Mouse (Mus musculus) midbrain, embryonic 14.5 days (tissue): Measurements from ENCODE around the gene Clca4a. TPM values are rescaled to one million over a fixed set of nuclear protein-coding genes. Genes with fewer than 3 reads are reported as not detected.
A peak's percentile ranks its signal among the peaks of the same experiment; 100 is the strongest.

ENCODE experiments used
- ATAC-seq: fragments of 200-750 bp; cut with Nextera tagmentation; 2 replicates; pipeline ENCODE4 v1.8.0; 2017; ENCODE audit warnings: moderate number of reproducible peaks, moderate library complexity; ENCODE audit not compliant: low FRiP score, low TSS enrichment
- DNase-seq: peaks from one replicate; pipeline ENCODE4 v3.0.0-alpha.2; 2015
- H3K27ac ChIP-seq: fragments of 300-500 bp; sonication (generic); replicated peaks from 2 replicates; pipeline ENCODE4 v1.5.1; 2014; ENCODE audit warnings: mild to moderate bottlenecking, low read depth, low read length, moderate library complexity
- H3K27me3 ChIP-seq: fragments of 300-500 bp; sonication (generic); 2 replicates; pipeline ENCODE4 v1.6.1; 2014; ENCODE audit warnings: low read length, control low read depth, mixed read lengths; ENCODE audit not compliant: control insufficient read depth, insufficient read depth
- H3K36me3 ChIP-seq: fragments of 300-500 bp; sonication (generic); 2 replicates; pipeline ENCODE4 v1.6.1; 2014; ENCODE audit warnings: low read length, control low read depth; ENCODE audit not compliant: control insufficient read depth, insufficient read depth
- H3K4me1 ChIP-seq: fragments of 300-500 bp; sonication (generic); 2 replicates; pipeline ENCODE4 v1.6.1; 2014; ENCODE audit warnings: mild to moderate bottlenecking, antibody characterized with exemption, low read length, control low read depth; ENCODE audit not compliant: control insufficient read depth, insufficient read depth
- H3K4me2 ChIP-seq: fragments of 300-500 bp; sonication (generic); 2 replicates; pipeline ENCODE4 v1.6.1; 2014; ENCODE audit warnings: mild to moderate bottlenecking, low read length, moderate library complexity
- H3K4me3 ChIP-seq: fragments of 300-500 bp; sonication (generic); replicated peaks from 2 replicates; pipeline ENCODE4 v1.5.1; 2014; ENCODE audit warnings: low read depth, low read length
- H3K9ac ChIP-seq: fragments of 300-500 bp; sonication (generic); replicated peaks from 2 replicates; pipeline ENCODE4 v1.6.1; 2014; ENCODE audit warnings: mild to moderate bottlenecking, low read length, moderate library complexity
- H3K9me3 ChIP-seq: fragments of 300-500 bp; sonication (generic); 2 replicates; pipeline ENCODE4 v1.6.1; 2016; ENCODE audit warnings: low read length, control low read depth, mixed read lengths; ENCODE audit not compliant: control insufficient read depth
- WGBS: fragments of 180-500 bp; shearing (Covaris S2); extraction: QIAGEN DNeasy Blood & Tissue Kit; methylation state at CpG from one replicate; pipeline ENCODE4 v1.1.7; 2014; 5-methylcytosine and 5-hydroxymethylcytosine counted together
- polyA plus RNA-seq: library from polyadenylated mRNA; unstranded; fragments of >200 nt; fragmentation: Nextera tagmentation; extraction: Ambion mirVana; gene quantifications from 2 replicates; pipeline ENCODE4 v1.2.1, GENCODE M21; 2014

Gene Clca4a
- polyA plus RNA-seq, result not detected in 2 replicates

GRCm38 (mm10) chr3:144974945-144975344 lies at the start of gene Clca4a:
Gene Clca4a, minus strand, starts transcription at chr3:144975045.
- DNase-seq, result no peak
- H3K9ac ChIP-seq, result no peak within 1 kb of the TSS
- no peaks in the 10 kb centered on the region for H3K9me3 ChIP-seq
- H3K36me3 ChIP-seq, result no peaks in the 10 kb centered on the region
- H3K27ac ChIP-seq, result no peak within 1 kb of the TSS
- no peak within 1 kb of the TSS for H3K4me3 ChIP-seq
- H3K4me1 ChIP-seq, result no peaks in the 10 kb centered on the region
- ATAC-seq, result no peak
- no peaks in the 10 kb centered on the region for H3K27me3 ChIP-seq
- no peak within 1 kb of the TSS for H3K4me2 ChIP-seq

GRCm38 (mm10) chr3:145017807-145018206 lies 43.0 kb upstream of the Clca4a start:
- H3K27me3 ChIP-seq, result no peaks in the 10 kb centered on the region
- H3K4me1 ChIP-seq, result no peaks in the 10 kb centered on the region
- no peak overlapping the region for H3K27ac ChIP-seq
- H3K9ac ChIP-seq, result no peak overlapping the region
- 39% methylated on average over 3 of the region's 3 CpGs for WGBS
- H3K4me2 ChIP-seq, result no peak overlapping the region
- no peak for ATAC-seq
- H3K36me3 ChIP-seq, result no peaks in the 10 kb centered on the region
- no peaks in the 10 kb centered on the region for H3K9me3 ChIP-seq
- no peak for DNase-seq
- H3K4me3 ChIP-seq, result no peak overlapping the region

GRCm38 (mm10) chr3:145004422-145004821 lies 29.6 kb upstream of the Clca4a start:
- no peaks in the 10 kb centered on the region for H3K36me3 ChIP-seq
- H3K4me2 ChIP-seq, result no peak overlapping the region
- H3K4me1 ChIP-seq, result no peaks in the 10 kb centered on the region
- H3K9ac ChIP-seq, result no peak overlapping the region
- no peak overlapping the region for H3K4me3 ChIP-seq
- no peak for ATAC-seq
- peak; percentile 25 for DNase-seq
- H3K27me3 ChIP-seq, result no peaks in the 10 kb centered on the region
- no peak overlapping the region for H3K27ac ChIP-seq
- H3K9me3 ChIP-seq, result no peaks in the 10 kb centered on the region
- WGBS, result 33% methylated on average over 5 of the region's 5 CpGs

GRCm38 (mm10) chr3:145000912-145001311 lies 26.1 kb upstream of the Clca4a start:
- H3K36me3 ChIP-seq, result no peaks in the 10 kb centered on the region
- H3K27ac ChIP-seq, result no peak overlapping the region
- H3K4me3 ChIP-seq, result no peak overlapping the region
- DNase-seq (no peak), ATAC-seq (no peak)
- H3K9ac ChIP-seq, result no peak overlapping the region
- no peaks in the 10 kb centered on the region for H3K27me3 ChIP-seq
- WGBS, result 88% methylated on average over 1 of the region's 1 CpGs
- no peak overlapping the region for H3K4me2 ChIP-seq
- H3K4me1 ChIP-seq, result no peaks in the 10 kb centered on the region
- no peaks in the 10 kb centered on the region for H3K9me3 ChIP-seq

- Histone ChIP-seq H3K27me3 (no peaks in the 10 kb centered on the region), H3K36me3 (no peaks in the 10 kb centered on the region), H3K4me1 (no peaks in the 10 kb centered on the region), H3K4me2 (no peak overlapping the region), H3K27ac (no peak overlapping the region), H3K9ac (no peak overlapping the region), H3K4me3 (no peak overlapping the region), H3K9me3 (no peaks in the 10 kb centered on the region)
- WGBS, result 90% methylated on average over 5 of the region's 5 CpGs
- ATAC-seq (no peak), DNase-seq (no peak)
Measured at GRCm38 (mm10) chr3:144993055-144993454, 18.2 kb upstream of the Clca4a start.

GRCm38 (mm10) chr3:144992618-144993017 lies 17.8 kb upstream of the Clca4a start:
- ATAC-seq (no peak), DNase-seq (no peak)
- H3K4me3 ChIP-seq, result no peak overlapping the region
- no peak overlapping the region for H3K27ac ChIP-seq
- no peaks in the 10 kb centered on the region for H3K36me3 ChIP-seq
- no peaks in the 10 kb centered on the region for H3K9me3 ChIP-seq
- H3K9ac ChIP-seq, result no peak overlapping the region
- no peak overlapping the region for H3K4me2 ChIP-seq
- no peaks in the 10 kb centered on the region for H3K27me3 ChIP-seq
- H3K4me1 ChIP-seq, result no peaks in the 10 kb centered on the region

GRCm38 (mm10) chr3:144985890-144986289 lies 11.0 kb upstream of the Clca4a start:
- Histone ChIP-seq H3K27ac (no peak overlapping the region), H3K27me3 (no peaks in the 10 kb centered on the region), H3K9ac (no peak overlapping the region), H3K9me3 (no peaks in the 10 kb centered on the region), H3K36me3 (no peaks in the 10 kb centered on the region), H3K4me1 (no peaks in the 10 kb centered on the region), H3K4me2 (no peak overlapping the region), H3K4me3 (no peak overlapping the region)
- 82% methylated on average over 5 of the region's 5 CpGs for WGBS
- ATAC-seq, result no peak
- DNase-seq, result no peak

GRCm38 (mm10) chr3:144980551-144980950 lies 5.7 kb upstream of the Clca4a start:
- ATAC-seq (no peak), DNase-seq (no peak)
- Histone ChIP-seq H3K4me3 (no peak overlapping the region), H3K9me3 (no peaks in the 10 kb centered on the region), H3K36me3 (no peaks in the 10 kb centered on the region), H3K4me2 (no peak overlapping the region), H3K27me3 (no peaks in the 10 kb centered on the region), H3K4me1 (no peaks in the 10 kb centered on the region), H3K9ac (no peak overlapping the region), H3K27ac (no peak overlapping the region)
- 89% methylated on average over 6 of the region's 6 CpGs for WGBS

GRCm38 (mm10) chr3:144977631-144978030 lies 2.8 kb upstream of the Clca4a start:
- H3K9me3 ChIP-seq, result no peaks in the 10 kb centered on the region
- no peaks in the 10 kb centered on the region for H3K27me3 ChIP-seq
- H3K36me3 ChIP-seq, result no peaks in the 10 kb centered on the region
- H3K4me2 ChIP-seq, result no peak overlapping the region
- no peaks in the 10 kb centered on the region for H3K4me1 ChIP-seq
- H3K27ac ChIP-seq, result no peak overlapping the region
- no peak overlapping the region for H3K9ac ChIP-seq
- no peak overlapping the region for H3K4me3 ChIP-seq
- ATAC-seq (no peak), DNase-seq (no peak)
- 13% methylated on average over 4 of the region's 4 CpGs for WGBS
